Mouse (Mus musculus): ENCODE measurements around the gene Slc15a4.

Slc15a4 gene

DNA sequence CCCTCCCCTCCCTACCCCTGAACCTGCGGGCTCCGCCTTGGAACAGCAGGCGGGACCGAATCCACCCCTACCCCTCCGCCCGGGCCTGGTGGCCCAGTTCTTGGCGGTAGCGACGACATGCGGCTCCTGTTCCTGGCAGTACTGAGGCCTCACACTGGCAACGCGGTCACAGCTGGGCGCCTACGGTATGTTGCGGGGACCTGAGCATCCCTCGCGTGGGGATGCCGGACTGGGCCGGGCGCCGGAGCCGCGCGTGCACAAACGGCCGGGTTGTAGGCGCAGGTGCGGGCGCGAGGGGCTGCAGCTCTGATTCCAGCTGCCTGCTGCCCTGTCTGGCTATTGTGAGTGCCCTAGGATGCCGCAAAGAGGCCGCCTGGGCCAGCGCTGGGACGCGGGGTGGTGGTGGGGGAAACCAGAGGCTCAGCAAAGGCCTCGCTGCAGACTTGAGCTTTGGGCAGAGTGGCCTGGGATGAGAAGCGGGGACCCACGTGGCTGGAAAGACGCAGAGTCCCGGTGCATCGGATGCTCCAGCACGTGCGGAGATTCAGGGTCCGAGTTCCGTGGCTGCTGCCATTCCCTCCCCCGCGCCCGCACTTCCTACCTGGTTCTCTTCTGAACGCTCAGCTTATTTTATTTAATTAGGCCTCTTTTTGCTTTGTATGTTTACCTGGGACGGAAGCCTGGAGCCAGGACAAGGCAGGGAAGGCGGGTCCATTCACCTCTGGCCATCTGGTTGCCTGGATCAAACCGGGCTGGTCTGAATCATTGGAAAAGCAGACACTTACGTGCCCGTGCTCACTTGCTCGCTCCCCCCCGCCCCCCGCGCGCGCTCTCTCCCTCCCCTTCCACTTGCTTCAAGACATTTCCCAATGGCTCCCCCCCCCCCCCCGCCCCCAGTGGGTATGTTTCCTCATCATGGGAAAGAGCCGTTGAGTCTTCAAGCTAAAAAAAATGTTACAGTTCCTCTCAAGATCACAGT, at the start of gene Slc15a4, which contains the start of gene Glt1d1:
Slc15a4 (minus strand) TSS at position 731 of the 979 bp plus-strand sequence.
Glt1d1 (plus strand) TSS at position 96 of the 979 bp plus-strand sequence.
- peak; percentile 50 to 58 for DNase-seq (ENCODE audit: low spot score in 2 of 2)

DNA sequence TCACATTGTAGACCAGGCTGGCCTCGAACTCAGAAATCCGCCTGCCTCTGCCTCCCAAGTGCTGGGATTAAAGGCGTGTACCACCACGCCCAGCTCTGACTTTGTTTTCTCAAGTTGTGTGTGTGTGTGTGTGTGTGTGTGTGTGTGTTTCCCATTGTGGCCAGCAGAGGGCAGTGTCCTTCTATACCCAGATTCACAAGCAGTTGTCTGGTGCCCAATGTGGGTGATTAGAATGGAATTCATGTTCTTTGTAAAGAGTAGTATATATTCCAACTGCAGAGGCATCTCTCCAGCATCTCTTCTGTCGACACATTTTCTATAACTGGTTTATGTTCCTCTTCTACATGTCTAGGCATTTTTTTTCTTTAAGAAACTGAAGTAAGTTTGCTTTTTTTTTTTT, 45.8 kb upstream of the Slc15a4 start:
- DNase-seq (ENCODE audit: low spot score in 2 of 2): no peak

DNA sequence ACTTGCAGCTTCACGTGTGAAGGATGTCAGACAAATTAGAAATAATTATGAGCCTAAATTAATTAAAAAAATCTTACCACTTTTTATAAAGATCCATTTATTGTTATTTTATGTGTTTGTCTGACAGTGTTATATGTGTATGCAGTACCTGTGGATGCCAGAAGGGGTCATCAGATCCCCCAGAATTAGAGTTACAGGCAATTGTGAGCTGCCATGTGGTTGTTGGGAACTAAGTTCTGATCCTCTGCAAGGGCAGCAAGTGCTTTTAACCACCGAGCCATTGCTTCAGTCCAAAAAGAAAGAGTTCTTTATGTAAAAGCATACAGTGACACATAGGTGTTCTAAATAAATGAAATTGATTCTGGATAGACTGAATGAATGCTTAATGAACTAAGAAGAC, 44.9 kb upstream of the Slc15a4 start:
- DNase-seq (ENCODE audit: low spot score in 2 of 2): no peak

DNA sequence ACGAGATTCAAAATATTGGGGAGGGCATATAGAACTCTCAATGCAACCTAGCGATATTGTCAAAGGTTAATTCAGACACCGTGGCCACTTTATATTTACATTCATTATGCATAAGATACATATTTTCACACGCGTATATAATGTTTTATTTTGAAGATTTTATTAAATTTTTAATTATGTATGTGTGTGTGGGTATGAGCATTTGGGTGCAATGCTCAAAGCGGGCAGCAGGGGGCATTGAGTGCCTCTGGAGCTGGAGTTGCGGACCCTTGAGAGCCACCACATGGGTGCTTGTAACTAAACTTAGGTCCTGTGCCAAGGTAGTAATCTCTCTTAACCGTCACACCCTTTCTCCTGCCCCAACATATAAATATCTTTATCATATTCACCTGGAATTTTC, 41.2 kb upstream of the Slc15a4 start:
- no peak for DNase-seq (ENCODE audit: low spot score in 2 of 2)

DNA sequence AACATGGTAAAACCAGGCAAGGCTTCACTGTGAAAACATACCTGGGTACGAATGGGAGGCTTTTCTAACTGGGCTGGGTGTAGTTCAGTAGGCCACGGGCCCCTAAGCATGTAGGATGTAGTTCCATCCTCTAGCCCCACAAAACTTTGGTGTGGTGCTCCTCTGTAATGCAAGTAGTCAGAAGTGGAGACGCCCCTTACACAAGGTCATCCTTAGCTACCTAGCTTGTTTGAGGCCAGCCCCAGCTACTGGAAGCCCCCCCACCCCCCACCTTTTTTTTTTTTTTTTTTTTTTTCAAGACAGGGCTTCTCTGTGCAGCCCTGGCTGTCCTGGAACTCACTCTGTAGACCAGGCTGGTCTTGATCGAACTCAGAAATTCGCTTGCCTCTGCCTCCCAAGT, 28.3 kb upstream of the Slc15a4 start:
- no peak for DNase-seq (ENCODE audit: low spot score in 2 of 2)

DNA sequence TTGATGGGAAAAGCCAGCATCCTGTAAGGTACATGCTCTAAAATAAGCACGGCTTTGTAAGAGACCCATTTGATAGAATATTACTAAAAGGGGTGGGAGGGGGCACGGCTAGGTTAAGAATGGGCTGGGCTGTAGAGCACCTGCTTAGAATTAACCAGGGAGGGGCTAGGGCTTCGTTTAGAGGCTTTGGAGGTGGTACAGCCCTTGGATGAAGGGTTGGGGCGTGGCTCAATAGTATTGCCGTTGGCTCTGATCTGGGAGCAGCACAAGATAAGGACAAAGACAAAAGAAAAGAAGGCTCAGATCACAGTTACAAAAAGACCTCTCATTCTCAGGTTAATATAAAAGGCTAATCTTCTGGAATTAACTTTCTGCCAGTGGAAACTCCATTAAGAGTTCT, 27.6 kb upstream of the Slc15a4 start:
- no peak for DNase-seq (ENCODE audit: low spot score in 2 of 2)

DNA sequence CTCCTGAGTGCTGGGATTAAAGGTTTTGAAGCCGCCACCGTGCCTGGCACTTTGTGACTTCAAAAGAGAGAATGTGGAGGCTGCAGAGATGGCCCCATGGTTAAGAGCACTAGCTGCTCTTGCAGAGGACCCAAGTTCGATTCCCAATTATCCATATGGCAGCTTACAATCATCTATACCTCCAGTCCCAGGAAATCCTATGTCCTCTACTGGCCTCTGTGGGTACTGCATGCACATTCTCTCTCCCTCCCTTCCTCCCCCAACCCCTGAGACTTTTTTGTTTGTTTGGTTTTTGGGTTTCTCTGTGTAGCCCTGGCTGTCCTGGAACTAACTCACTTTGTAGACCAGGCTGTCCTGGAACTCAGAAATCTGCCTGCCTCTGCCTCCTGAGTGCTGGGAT, 26.6 kb upstream of the Slc15a4 start:
- no peak for DNase-seq (ENCODE audit: low spot score in 2 of 2)

DNA sequence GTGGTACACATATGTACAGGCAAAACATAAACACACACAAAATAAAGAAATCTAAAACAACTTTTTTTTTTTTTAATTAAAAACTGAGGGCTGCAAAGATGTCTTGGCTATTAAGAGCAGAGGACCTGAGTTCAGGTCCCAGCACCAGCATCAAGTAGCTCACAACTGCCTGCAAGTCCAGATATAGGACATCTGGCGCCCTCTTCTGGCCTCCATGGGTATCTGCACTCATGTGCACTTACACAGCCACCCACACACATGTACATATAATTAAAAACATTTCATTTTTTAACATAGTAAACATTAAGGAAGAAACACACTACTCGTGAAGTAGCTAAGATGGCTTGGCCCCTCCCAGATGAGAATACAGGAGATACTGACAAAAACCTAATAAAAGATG, 25.6 kb upstream of the Slc15a4 start:
- no peak for DNase-seq (ENCODE audit: low spot score in 2 of 2)

DNA sequence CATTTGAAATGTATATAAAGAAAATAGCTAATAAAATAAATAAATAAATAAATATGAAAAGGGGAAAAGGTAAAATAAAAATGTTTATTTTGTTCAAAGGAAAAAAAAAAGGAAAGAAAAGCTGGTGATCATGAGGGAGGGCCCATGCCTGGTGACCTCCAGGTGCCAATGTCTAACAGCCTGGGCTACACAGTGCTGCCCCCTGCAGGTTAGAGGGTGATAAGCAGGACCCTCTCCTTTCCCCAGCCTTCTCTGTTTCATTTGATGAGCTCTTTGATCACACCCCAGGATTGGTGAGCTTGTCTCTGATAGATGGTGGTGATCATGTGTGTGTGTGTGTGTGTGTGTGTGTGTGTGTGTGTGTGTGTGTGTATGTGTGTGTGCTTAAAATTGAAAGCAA, 16.4 kb upstream of the Slc15a4 start:
- DNase-seq (ENCODE audit: low spot score in 2 of 2): no peak

DNA sequence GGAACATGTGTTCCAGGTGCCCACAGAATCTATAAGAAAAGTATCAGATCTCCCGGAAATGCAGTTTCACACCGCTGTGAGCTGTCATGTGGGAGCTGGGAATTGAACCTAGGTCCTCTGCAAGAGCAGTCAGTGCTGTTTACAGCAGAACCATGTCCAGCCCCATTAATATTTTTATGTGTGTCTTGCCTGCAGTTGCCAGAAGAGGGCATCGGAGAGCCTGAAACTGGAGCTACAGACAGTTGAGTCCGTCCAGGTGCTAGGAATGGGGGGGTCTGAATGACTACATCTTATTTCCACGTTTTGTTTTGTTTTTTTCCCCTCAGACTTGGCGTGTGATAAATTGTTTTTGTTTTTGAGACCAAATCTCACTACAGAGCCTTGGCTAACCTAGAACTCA, 15.3 kb upstream of the Slc15a4 start:
- peak in 1 of 2 experiments; percentile 34 for DNase-seq (ENCODE audit: low spot score in 2 of 2)

DNA sequence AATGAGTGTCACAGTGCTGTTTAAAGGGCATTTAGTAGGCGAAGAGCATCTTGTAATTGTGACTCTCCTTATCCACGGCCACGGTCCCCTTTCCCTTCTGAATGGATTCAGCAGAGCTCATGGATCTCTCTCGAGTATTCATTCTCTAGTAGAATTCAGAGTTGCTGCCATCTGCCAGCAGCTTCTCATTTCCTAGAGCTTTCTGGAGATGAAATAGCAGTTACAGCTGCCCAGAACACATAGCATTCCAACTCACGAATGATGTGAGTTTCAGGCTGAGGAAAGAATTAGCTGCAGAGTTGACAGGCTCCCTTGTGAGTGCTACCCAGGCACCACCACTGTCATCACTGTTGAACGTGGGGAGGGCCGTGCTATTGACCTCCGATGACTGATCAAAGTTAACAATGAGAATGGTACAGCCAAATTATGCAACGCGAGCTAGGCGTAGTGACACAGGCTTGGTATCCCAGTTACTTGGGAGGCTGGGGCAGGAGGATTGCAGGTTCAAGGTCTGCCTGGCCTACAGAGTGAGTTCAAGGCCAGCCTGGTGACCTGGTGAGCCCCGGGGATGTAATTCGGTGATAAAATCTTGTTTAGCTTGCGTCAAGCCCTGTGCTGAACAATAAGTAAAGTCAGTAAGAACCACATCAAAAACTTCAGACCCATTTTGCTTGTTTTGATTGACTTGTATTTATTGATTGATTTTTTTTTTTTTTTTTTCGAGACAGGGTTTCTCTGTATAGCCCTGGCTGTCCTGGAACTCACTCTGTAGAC, 8.7 kb upstream of the Slc15a4 start:
- DNase-seq (ENCODE audit: low spot score in 2 of 2): peak; percentile 36 to 52

DNA sequence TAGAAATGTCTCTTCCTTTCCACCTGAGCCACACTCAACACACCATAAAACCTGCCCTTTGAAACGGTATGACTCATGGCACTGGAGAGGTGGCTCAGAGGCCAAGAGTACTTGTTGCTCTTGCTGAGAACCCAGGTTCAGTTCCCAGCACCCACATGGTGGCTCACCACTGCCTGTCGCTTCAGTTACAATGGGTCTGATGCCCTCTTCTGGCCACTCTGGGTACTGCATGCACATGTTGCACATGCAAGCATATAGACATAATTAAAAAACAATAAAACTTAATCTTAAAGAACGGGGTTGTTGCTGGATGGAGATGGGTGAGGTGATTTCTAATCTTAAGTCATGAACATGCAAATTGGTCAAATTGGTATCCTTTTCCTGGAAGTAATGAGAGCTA, 7.7 kb upstream of the Slc15a4 start:
- no peak for DNase-seq (ENCODE audit: low spot score in 2 of 2)

DNA sequence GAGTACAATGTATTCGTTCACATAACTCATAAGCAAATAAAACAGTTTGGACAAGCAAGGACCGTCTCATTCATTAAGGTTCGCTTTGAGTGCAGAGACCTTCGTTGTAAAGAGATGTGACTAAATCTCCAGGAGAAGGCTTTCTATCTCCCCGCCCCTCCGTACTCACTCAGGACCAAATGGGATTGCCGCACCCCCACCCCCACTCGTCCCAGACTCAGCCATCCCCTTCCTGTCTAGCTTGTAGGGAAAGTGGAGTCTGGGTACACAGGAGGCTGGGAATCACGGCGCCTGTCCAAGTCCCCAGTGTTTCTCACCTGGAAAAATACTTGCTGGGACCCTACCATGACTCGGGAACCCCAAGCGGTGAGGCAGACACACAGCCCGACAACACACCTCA, 6.9 kb upstream of the Slc15a4 start:
- DNase-seq (ENCODE audit: low spot score in 2 of 2): no peak

DNA sequence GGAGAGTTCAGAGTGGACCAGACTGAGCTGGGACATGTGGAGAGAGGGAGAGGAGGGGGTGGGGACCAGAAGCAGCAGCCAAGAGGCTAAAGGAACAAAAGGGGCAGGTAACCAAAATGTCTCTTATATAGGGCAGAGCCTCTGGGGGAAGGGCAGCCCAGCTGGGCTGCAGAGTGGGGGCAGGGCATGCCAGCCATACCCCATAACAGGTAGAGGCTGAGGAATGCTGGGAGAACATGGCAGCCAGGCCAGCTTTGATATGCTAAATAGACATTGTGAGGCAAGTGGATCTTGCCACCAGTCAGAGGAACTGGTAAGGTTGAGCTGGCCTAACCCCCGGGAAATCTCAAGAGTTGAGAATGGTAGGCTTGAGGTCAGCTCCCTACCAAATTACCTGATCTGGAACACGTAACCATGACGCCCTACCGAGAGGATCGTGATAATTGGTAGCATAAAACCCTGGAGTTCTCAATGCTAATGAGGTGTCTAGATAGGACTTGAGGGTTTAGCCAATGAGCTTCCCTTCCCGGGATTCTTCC, 6.4 kb upstream of the Slc15a4 start:
- no peak for DNase-seq (ENCODE audit: low spot score in 2 of 2)

DNA sequence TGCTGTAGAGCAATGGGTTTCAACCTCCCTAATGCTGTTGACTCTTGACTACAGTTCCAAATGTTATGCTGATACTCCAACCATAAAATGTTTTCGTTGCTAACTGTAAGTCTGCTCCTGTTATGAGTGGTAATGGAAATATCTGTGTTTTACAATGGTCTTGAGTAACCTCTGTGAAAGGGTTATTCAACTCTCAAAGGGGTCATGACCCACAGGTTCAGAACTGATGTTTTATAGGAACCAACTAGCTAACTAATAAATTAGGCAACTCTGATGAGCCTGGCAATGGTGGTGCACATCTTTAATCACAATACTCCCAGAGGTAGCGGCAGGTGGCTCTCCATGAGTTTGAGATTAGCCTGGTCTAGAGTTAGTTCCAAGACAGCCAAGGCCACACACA, 5.5 kb upstream of the Slc15a4 start:
- no peak for DNase-seq (ENCODE audit: low spot score in 2 of 2)

DNA sequence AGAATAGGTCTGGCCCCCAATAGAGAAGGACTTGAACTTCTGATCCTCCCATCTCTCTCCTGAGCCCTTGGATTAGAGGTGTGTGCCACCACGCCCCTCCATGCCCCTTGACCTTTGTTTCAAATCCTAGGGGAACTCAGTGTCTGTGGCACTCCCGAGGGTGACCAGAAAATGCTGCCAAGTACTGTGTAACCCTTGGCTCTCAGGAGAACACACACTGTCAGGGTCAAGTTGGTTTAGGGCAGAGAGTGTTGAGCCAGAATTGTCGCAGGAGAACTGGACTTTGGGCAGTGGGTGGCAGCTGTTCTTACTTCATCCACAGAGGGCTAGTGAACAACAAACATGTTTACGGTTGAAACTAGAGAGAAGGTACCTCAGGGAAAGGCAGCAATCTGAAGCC, 4.9 kb upstream of the Slc15a4 start:
- DNase-seq (ENCODE audit: low spot score in 2 of 2): no peak

DNA sequence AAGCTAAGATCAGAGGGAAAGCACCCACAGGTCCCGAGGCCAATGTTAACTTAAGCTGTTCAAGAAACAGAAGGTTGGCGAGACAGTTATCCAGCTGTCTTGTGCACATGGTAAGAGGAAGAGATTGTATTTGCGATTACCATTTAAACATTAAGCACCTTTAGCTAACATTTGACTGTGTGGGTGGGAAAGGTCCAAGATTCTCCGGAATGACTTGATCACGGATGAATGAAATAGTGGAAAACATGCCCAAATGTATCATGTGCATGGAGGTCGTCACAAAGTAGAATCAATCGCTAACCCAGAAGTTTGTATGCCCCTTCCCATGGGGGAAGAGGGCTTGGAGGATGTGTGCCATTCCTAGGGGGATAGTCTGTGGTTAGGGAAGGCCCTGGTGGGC, 969 bp upstream of the Slc15a4 start:
- no peak for DNase-seq (ENCODE audit: low spot score in 2 of 2)

DNA sequence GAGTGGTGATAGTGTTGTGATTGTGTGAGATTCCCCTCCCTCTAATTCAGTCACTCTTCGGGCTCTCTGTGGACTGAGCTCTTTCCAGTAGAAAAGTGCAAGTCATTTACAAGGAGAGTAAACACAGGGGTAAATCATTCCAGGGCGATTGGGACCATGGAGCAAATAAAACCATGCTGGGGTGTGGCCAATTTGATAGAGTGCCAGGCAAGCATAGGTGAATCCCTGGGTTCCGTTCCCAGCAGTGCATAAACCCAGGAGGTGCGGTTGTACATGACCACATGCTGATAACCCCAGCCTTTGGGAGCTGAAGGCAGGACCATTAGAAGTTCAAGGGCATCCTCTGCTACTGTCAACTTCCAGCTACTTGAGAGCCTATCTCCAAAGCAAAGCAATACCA, 491 bp upstream of the Slc15a4 start:
- DNase-seq (ENCODE audit: low spot score in 2 of 2): no peak

DNA sequence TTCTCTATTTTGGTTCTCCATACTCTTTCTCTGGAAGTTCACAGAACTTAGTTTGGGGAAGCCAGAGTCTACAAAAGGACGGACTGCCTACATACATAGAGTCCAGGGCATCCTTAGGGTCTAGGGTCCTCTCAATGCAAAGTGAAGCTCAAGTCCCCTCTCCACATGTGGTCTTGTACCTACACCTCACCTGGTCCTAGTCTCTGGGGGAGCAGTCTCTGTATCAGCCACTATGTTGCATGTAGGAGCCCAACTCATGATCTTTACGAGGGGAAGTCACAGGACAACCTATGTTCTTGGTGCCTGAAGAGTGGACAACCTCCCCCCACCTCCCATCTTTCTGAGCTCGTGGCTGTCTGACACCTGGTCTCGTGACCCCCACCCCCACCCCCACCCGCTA, 1.0 kb downstream of the Slc15a4 start:
- no peak for DNase-seq (ENCODE audit: low spot score in 2 of 2)

DNA sequence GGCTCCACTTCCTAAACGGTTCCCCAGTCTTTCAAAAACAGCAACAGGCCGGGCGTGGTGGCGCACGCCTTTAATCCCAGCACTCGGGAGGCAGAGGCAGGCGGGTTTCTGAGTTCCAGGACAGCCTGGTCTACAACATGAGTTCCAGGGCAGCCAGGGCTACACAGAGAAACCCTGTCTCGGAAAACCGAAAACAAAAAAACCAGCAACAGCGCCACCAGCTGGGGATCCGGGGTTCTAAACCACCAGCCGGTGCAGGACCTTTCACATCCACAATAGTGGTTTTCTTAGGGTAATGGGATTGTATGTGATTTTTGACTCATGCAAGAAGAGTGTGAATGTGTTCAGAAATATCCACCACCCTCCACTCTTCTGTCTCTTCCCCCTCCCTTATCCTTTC, 5.5 kb downstream of the Slc15a4 start:
- no peak for DNase-seq (ENCODE audit: low spot score in 2 of 2)

DNA sequence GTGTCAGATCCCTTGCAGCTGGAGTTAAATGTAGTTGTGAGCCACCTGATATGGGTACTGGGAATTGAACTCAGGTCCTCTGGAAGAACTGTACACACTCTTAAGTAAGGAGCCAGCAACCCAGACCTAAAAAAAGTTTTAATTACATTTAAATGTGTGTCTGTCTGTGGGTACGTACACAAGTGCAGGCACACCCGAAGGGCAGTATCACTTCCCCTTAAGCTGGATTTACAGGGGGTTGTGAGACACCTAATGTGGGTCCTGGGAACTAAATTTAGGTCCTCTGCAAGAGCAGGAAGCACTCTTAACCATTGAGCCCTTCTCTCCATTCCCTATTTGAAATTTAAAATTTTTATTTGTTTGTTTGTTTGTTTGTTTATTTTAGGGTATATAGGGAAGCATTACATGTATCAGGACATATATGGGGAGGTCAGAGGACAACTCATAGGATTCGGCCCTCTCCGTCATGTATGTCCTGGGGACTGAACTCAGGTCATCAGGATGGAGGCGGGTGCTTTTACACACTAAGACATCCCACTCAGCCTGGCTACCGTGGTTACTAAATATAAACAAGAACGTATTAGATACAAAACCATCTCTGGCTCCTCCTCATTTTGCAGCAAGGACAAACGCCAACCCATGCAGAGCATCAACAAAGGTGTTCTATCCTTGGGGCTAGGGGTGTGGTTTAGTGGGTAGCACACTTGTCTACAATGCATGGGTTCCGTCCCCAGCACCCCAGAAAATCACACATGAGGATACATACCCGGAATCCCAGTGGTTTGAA, 8.1 kb downstream of the Slc15a4 start:
- DNase-seq (ENCODE audit: low spot score in 2 of 2): no peak

DNA sequence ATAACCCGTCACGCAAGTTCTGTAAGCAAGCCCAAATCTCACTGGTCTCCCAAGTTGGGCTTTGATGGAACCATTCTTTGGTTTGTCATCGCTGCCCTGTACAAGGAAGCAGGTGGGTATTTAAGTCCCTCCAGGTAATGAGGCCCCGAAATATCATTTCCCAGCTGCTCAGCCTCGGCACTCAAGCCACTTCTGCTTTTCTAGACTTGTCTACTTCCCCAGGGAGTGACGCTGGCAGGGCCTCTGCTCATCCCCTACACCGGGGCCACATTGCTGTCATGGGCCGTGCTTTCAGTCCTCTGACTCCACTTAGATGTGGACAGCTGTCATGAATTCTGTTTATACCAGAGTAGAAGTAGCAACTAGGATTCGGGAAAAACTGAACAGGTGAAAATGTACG, 11.6 kb downstream of the Slc15a4 start:
- DNase-seq (ENCODE audit: low spot score in 2 of 2): no peak
